Mouse (Mus musculus): ENCODE results near the gene Ppp1r35. TPM values are rescaled to one million over a fixed set of nuclear protein-coding genes. Genes with fewer than 3 reads are reported as not detected.

The Ppp1r35 gene
- total RNA-seq, 1 experiment, result 27.6 TPM

- in situ Hi-C loops (cut with MboI; ENCODE audit: low sequenced_read_pairs in 2 of 2, unreplicated experiment in 2 of 2), result no loop called here
- H3K9me3 ChIP-seq (ENCODE audit: control insufficient read depth, insufficient read depth, low read depth, low read length), result no peaks in the 10 kb centered on the region
- no peak overlapping the region for H3K27ac ChIP-seq (ENCODE audit: insufficient read depth, low read depth, low read length, poor library complexity, severe bottlenecking)
- TF ChIP-seq CHD2 (IDR thresholded peaks at IDR 0.05; ENCODE audit: low read depth, low read length) (no peak), HCFC1 (IDR thresholded peaks at IDR 0.05; ENCODE audit: borderline replicate concordance, insufficient read depth, low read length) (no peak), ZC3H11A (IDR thresholded peaks at IDR 0.05; ENCODE audit: borderline replicate concordance, low read depth, low read length) (no peak), MAFK (IDR thresholded peaks at IDR 0.05; ENCODE audit: insufficient read depth, low read depth, low read length) (no peak), ZNF384 (IDR thresholded peaks at IDR 0.05; ENCODE audit: low read depth, low read length) (no peak)
- no peak overlapping the region for H3K4me3 ChIP-seq (ENCODE audit: insufficient read depth in 1 of 2, low read depth in 1 of 2, low read length in 2 of 2, poor library complexity in 1 of 2, severe bottlenecking in 1 of 2)
- H3K36me3 ChIP-seq (ENCODE audit: control insufficient read depth, insufficient read depth, low read length, poor library complexity, severe bottlenecking), result no peaks in the 10 kb centered on the region
- no peak for DNase-seq (ENCODE audit: low read depth, low spot score)
- H3K9ac ChIP-seq (ENCODE audit: insufficient read depth, low read depth, low read length, poor library complexity, severe bottlenecking), result no peak overlapping the region
- H3K4me1 ChIP-seq (ENCODE audit: control insufficient read depth in 2 of 2, insufficient read depth in 2 of 2, low read length in 2 of 2, poor library complexity in 1 of 2), result no peaks in the 10 kb centered on the region
Observed at GRCm38 (mm10) chr5:137828694-137829093, 50.0 kb downstream of the Ppp1r35 start.

Other genes with a start within 250 kb of the Ppp1r35 start
- gene Epo, start 245.6 kb upstream of the Ppp1r35 start, total RNA-seq (2012; rRNA removed), result 0.36 and 0.48 TPM in 2 replicates
- gene Gnb2, start 245.3 kb upstream of the Ppp1r35 start, total RNA-seq (2012; rRNA removed), result 259 and 297 TPM in 2 replicates
- gene Actl6b, start 225.3 kb upstream of the Ppp1r35 start, total RNA-seq (2012; rRNA removed), result not detected in 2 replicates
- 3.7 and 7.6 TPM in 2 replicates for gene Tfr2, start 209.0 kb upstream of the Ppp1r35 start, total RNA-seq (2012; rRNA removed)
- gene Mospd3, start 177.8 kb upstream of the Ppp1r35 start, total RNA-seq (2012; rRNA removed), result 7.8 and 12.9 TPM in 2 replicates
- gene Pcolce, start 165.1 kb upstream of the Ppp1r35 start, total RNA-seq (2012; rRNA removed), result 134 and 157 TPM in 2 replicates
- 1.1 and 2.2 TPM in 2 replicates for gene Fbxo24, start 149.8 kb upstream of the Ppp1r35 start, total RNA-seq (2012; rRNA removed)
- gene Lrch4, start 149.7 kb upstream of the Ppp1r35 start, total RNA-seq (2012; rRNA removed), result 12.7 and 23.0 TPM in 2 replicates
- 7.8 and 13.6 TPM in 2 replicates for gene Gm20605, start 149.7 kb upstream of the Ppp1r35 start, total RNA-seq (2012; rRNA removed)
- 12.0 and 24.0 TPM in 2 replicates for gene Sap25, start 137.5 kb upstream of the Ppp1r35 start, total RNA-seq (2012; rRNA removed)
- gene Irs3, start 133.1 kb upstream of the Ppp1r35 start, total RNA-seq (2012; rRNA removed), result 0.85 and 1.5 TPM in 2 replicates
- gene Agfg2, start 94.1 kb upstream of the Ppp1r35 start, total RNA-seq (2012; rRNA removed), result 12.3 and 12.5 TPM in 2 replicates
- 5.9 and 7.4 TPM in 2 replicates for gene Nyap1, start 37.2 kb upstream of the Ppp1r35 start, total RNA-seq (2012; rRNA removed)
- 15.9 and 21.6 TPM in 2 replicates for gene Tsc22d4, start 33.1 kb upstream of the Ppp1r35 start, total RNA-seq (2012; rRNA removed)
- 42.3 and 43.0 TPM in 2 replicates for gene Mepce, start 8.8 kb downstream of the Ppp1r35 start, total RNA-seq (2012; rRNA removed)
- 24.5 and 33.0 TPM in 2 replicates for gene Zcwpw1, start 8.9 kb downstream of the Ppp1r35 start, total RNA-seq (2012; rRNA removed)
- 0.21 and 0.62 TPM in 2 replicates for gene Pilra, start 57.4 kb downstream of the Ppp1r35 start, total RNA-seq (2012; rRNA removed)
- not detected in 2 replicates for gene Pilrb1, start 79.3 kb downstream of the Ppp1r35 start, total RNA-seq (2012; rRNA removed)
- gene Pilrb2, start 93.0 kb downstream of the Ppp1r35 start, total RNA-seq (2012; rRNA removed), result not detected in 2 replicates
- gene Cyp3a13, start 142.8 kb downstream of the Ppp1r35 start, total RNA-seq (2012; rRNA removed), result 0.26 and 0.31 TPM in 2 replicates
- 0.04 TPM in 1 of 2 replicates, not detected in the other for gene Gjc3, start 184.2 kb downstream of the Ppp1r35 start, total RNA-seq (2012; rRNA removed)
- not detected in 2 replicates for gene Azgp1, start 202.7 kb downstream of the Ppp1r35 start, total RNA-seq (2012; rRNA removed)
- not detected in 2 replicates for gene Smok3a, start 242.4 kb downstream of the Ppp1r35 start, total RNA-seq (2012; rRNA removed)
- not detected in 2 replicates for gene Smok3b, start 242.6 kb downstream of the Ppp1r35 start, total RNA-seq (2012; rRNA removed)